Comparison of ENCODE assay signal across 8 mouse cellular contexts in genomic region chr4:145161243-145161642, GRCm38 (mm10). TPM values are rescaled to one million over a fixed set of nuclear protein-coding genes. Genes with fewer than 3 reads are reported as not detected.
A peak's percentile ranks its signal among the peaks of the same experiment; 100 is the strongest.
DNase-seq lines count a peak whose midpoint lies in the region; ATAC-seq and TF ChIP-seq lines count a peak whose summit lies in the region.
"Had no signal": no experiment of that assay in that cellular context is flagged by ENCODE, and none has a peak within 500 bp of the region (broad histone marks: within the 10 kb centered on the region; RNA-seq: fewer than 3 reads in every experiment).

No protein-coding gene starts in this region.

- H3K27me3 ChIP-seq in lung, embryonic 14.5 days (ENCODE audit: insufficient read depth, low read length), result no peaks in the 10 kb centered on the region
- H3K27me3 ChIP-seq in embryonic facial prominence, embryonic 11.5 days (ENCODE audit: control insufficient read depth, insufficient read depth, low read length), result no peaks in the 10 kb centered on the region
- H3K27me3 ChIP-seq: megakaryocyte, embryonic 14.5 days had no signal

- DNase-seq in lung, embryonic 14.5 days, result peak; percentile 50
- DNase-seq in lung, postnatal 25 days (ENCODE audit: low spot score), result no peak
- peak; percentile 59 for DNase-seq in NIH3T3 (ENCODE audit: low read depth)
- peak; percentile 56 for DNase-seq in embryonic facial prominence, embryonic 11.5 days (ENCODE audit: low spot score)
- DNase-seq in mesoderm, embryonic 11.5 days (ENCODE audit: low read depth, low spot score), result peak; percentile 22
- no peak for DNase-seq in adrenal gland, postnatal 25 days
- no peak for DNase-seq in adrenal gland, adult 8-10 months

- no peak overlapping the region for H3K4me3 ChIP-seq in lung, embryonic 14.5 days (ENCODE audit: low read depth, low read length)
- no peak overlapping the region for H3K4me3 ChIP-seq in embryonic facial prominence, embryonic 11.5 days (ENCODE audit: low read depth, low read length)
- H3K4me3 ChIP-seq: megakaryocyte, embryonic 14.5 days had no signal

- no peaks in the 10 kb centered on the region for H3K9me3 ChIP-seq in lung, embryonic 14.5 days (ENCODE audit: low read depth, low read length)
- no peaks in the 10 kb centered on the region for H3K9me3 ChIP-seq in embryonic facial prominence, embryonic 11.5 days (replicated peaks; ENCODE audit: control insufficient read depth, low read length)
- H3K9me3 ChIP-seq: megakaryocyte, embryonic 14.5 days had no signal

- peak; percentile 47; the same call in 1 of the 2 replicates for ATAC-seq in lung, embryonic 14.5 days (ENCODE audit: insufficient read depth)
- no peak for ATAC-seq in embryonic facial prominence, embryonic 11.5 days (replicated peaks; ENCODE audit: insufficient number of reproducible peaks, low FRiP score, low TSS enrichment, low read depth)

- peaks cover 77% of the 10 kb centered on the region for H3K36me3 ChIP-seq in lung, embryonic 14.5 days (ENCODE audit: insufficient read depth)
- no peaks in the 10 kb centered on the region for H3K36me3 ChIP-seq in embryonic facial prominence, embryonic 11.5 days (replicated peaks; ENCODE audit: control insufficient read depth, insufficient read depth, low read depth, low read length)

- H3K4me2 ChIP-seq in lung, embryonic 14.5 days, result no peak overlapping the region
- H3K4me2 ChIP-seq in embryonic facial prominence, embryonic 11.5 days (ENCODE audit: low read depth, low read length), result no peak overlapping the region

- 48% methylated on average over 1 of the region's 1 CpGs for WGBS in lung, embryonic 14.5 days
- 89% methylated on average over 1 of the region's 1 CpGs for WGBS in embryonic facial prominence, embryonic 11.5 days

- no peak overlapping the region for H3K27ac ChIP-seq in lung, embryonic 14.5 days (ENCODE audit: low read depth)
- H3K27ac ChIP-seq in embryonic facial prominence, embryonic 11.5 days (replicated peaks; ENCODE audit: low read depth, low read length), result no peak overlapping the region

- peak; percentile 66 for TF ChIP-seq CTCF in lung, embryonic 14.5 days (IDR thresholded peaks at IDR 0.05; ENCODE audit: low read depth)

- H3K9ac ChIP-seq in lung, embryonic 14.5 days, result no peak overlapping the region
- no peak overlapping the region for H3K9ac ChIP-seq in embryonic facial prominence, embryonic 11.5 days (replicated peaks; ENCODE audit: low read length)

- H3K4me1 ChIP-seq in lung, embryonic 14.5 days (ENCODE audit: insufficient read depth), result no peaks in the 10 kb centered on the region
- no peaks in the 10 kb centered on the region for H3K4me1 ChIP-seq in embryonic facial prominence, embryonic 11.5 days (ENCODE audit: control insufficient read depth, insufficient read depth, low read length)

RNA-seq across cellular contexts. Expression of gene Vps13d, which starts 33.6 kb away (rescaled TPM):
- polyA plus RNA-seq in lung, embryonic 14.5 days (2014; fragmentation: Nextera tagmentation; extraction: Ambion mirVana), result 8.5 and 9.1 TPM in 2 replicates
- polyA plus RNA-seq in embryonic facial prominence, embryonic 11.5 days (2014; fragmentation: Nextera tagmentation; extraction: Ambion mirVana), result 7.7 and 10.1 TPM in 2 replicates
- 63.1 and 73.1 TPM in 2 replicates for total RNA-seq in adrenal gland, postnatal 25 days (2021)
- total RNA-seq in adrenal gland, adult 8-10 months (2022), result 10 to 100 TPM; 62.6 to 84.7 (median 81.4) TPM

Comparison
In these comparisons a context has a peak if more than half of its experiments do, and no peak if none do; other contexts are left out.
1. DNase-seq: peak in lung, embryonic 14.5 days (single experiment), NIH3T3 (single experiment), embryonic facial prominence, embryonic 11.5 days (single experiment) and mesoderm, embryonic 11.5 days (single experiment); none in lung, postnatal 25 days (single experiment), adrenal gland, postnatal 25 days (single experiment) and adrenal gland, adult 8-10 months (single experiment).